Mouse (Mus musculus) Patski (cell line): ENCODE measurements around the gene Gm20388. TPM values are rescaled to one million over a fixed set of nuclear protein-coding genes. Genes with fewer than 3 reads are reported as not detected.

Experiments
- ATAC-seq: fragments of 100-300 bp; one replicate; pipeline ENCODE4 v1.8.0; 2021
- CTCF ChIA-PET: fragments of 350-600 bp; sonication (Branson Sonifier 250); formaldehyde crosslinking; loops from one replicate; lab custom pipeline; 2022; ENCODE audit warnings: inconsistent platforms; lab: Charles Lee
- POLR2A ChIA-PET: fragments of 350-600 bp; sonication (Branson Sonifier 250); formaldehyde crosslinking; loops from one replicate; lab custom pipeline; 2022; ENCODE audit warnings: antibody characterized with exemption, inconsistent platforms; lab: Charles Lee
- DNase-seq: peaks from one replicate; pipeline ENCODE4 v3.0.0-alpha.2; 2011; ENCODE audit warnings: low read depth, low spot score
- H3K27me3 ChIP-seq: fragments of 371-371 bp; one replicate; pipeline ENCODE4 v1.5.1; 2021
- CTCF ChIP-seq: fragments of 100-300 bp; IDR thresholded peaks from one replicate; pipeline ENCODE4 v1.5.1; 2021
- in situ Hi-C: fragments of 300-500 bp; cut with MboI; formaldehyde crosslinking; loops from 3 replicates; pipeline ENCODE4 v1.11.1; 2018; ENCODE audit warnings: low pct_unique_long_range_greater_than_20kb, mixed read lengths
- polyA plus RNA-seq: library from polyadenylated mRNA; unstranded; gene quantifications from one replicate; pipeline ENCODE4 v1.2.3, GENCODE M21; 2021

Gm20388 gene
- polyA plus RNA-seq, 1 experiment from 2014 or later, result 86.7 TPM

DNA sequence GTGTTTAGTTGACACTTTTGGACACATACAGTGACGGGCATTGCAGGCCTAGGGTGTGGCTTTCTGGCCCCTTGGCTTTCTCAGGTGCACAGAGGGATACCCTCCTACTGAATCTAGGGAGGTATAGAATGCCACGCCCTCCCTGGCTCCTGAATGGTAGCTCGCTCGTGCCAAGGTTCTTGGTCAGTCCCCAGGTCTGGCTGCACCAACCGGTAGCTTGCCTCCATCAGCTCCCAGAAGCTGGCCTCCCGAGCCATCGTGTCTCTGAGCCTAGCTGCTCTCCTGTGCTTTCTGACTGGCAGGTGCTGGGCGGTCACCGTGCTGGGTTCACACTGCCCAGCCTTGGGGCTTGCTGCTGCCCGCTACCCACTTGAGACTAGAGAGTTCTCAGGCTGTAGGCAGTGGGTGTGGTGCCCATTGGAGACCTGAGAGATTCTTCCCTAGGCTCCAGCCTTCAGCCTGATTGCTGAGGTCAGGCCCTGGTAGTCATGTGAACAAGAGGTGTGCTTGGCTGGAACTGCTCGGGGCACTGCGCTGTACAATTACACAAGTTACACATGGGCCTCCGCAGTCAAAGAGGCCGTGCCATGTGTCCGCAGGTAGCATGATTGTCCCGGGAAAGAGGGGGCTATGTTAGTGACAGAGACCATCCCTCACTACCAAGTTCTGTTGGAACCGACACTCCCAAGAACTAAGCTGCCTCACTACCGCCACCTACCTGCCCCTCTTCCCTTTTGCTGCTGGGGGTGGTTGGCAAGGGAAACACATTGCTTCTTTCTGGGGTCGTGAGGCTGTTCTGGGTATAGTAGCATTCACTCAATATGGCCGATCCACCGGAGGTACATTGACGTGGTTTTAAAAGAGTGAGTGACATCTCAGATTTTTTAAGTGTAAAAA, 651.1 kb downstream of the Gm20388 start:
- DNase-seq (no peak), ATAC-seq (no peak)
- in situ Hi-C loops, result no loop called here
- ChIA-PET CTCF (interaction anchor here (0.9 to 2.4 kb wide), 4 partner anchors 8 to 41 kb away, joined by 3 to 9 read pairs (median 4); no protein-coding TSS in a partner anchor), POLR2A (interaction anchor here (0.8 kb wide), 1 partner anchor 49 kb away, joined by 3 read pairs; no protein-coding TSS in a partner anchor)
- no peak for TF ChIP-seq CTCF
- no peaks in the 10 kb centered on the region for H3K27me3 ChIP-seq

DNA sequence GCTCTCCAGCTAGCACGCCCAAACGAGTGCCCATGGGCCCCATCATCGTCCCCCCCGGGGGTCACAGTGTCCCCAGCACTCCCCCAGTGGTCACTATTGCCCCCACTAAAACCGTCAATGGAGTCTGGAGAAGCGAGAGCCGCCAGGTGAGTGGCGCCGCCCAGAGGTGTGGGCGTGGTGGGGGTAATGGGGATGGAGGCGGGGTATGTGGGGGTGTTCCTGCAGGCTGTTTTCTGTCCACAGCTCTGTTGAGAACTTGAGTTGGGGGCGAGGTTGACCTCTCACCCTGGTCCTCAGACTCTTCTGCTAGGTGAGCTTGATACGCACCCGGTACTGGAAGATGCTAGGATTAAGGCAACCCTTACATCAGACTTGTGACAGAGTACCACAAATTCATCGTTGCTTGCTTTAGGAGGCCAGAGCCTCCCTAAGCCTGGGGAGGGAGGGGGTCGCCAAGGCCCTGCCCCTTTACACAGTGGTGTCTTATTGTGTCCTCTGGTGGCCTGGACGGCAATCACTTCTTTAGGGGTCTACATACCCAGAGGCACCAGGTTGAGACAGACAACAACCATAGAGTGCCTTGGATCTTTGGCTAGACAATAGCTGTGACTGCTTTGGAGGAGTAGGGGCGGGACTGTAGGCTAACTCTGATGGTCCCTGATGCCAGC, 652.2 kb downstream of the Gm20388 start:
- no peak for TF ChIP-seq CTCF
- in situ Hi-C loops, result no loop called here
- CTCF ChIA-PET, result interaction anchor here (1.0 to 2.4 kb wide), 7 partner anchors 9 to 262 kb away, joined by 3 to 9 read pairs (median 4); no protein-coding TSS in a partner anchor
- no peaks in the 10 kb centered on the region for H3K27me3 ChIP-seq
- ATAC-seq (no peak), DNase-seq (no peak)
- POLR2A ChIA-PET, result interaction anchor here (0.8 to 1.1 kb wide), 3 partner anchors 23 to 50 kb away, joined by 3 to 8 read pairs (median 3); no protein-coding TSS in a partner anchor

DNA sequence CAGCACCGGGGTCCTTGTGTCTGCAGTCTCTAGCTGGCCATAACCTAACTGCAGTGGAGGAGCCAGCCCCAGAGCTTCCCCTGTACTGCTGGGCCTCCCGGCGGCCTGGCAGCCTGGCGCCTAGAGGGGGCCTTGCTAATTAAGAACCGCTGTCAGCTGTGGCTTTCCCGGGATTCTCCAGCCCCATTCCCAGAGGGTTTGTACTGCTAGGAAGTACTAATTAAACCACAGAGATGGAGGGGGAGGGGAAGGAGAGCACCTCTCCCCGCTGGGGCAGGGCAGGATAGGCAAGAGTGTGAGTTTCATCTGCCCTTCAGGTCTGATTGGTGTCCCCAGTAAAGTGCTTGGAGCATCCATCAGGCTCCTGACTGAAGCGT, 652.7 kb downstream of the Gm20388 start:
- TF ChIP-seq CTCF, result no peak
- in situ Hi-C loops, result no loop called here
- peak; percentile 19 for ATAC-seq

DNA sequence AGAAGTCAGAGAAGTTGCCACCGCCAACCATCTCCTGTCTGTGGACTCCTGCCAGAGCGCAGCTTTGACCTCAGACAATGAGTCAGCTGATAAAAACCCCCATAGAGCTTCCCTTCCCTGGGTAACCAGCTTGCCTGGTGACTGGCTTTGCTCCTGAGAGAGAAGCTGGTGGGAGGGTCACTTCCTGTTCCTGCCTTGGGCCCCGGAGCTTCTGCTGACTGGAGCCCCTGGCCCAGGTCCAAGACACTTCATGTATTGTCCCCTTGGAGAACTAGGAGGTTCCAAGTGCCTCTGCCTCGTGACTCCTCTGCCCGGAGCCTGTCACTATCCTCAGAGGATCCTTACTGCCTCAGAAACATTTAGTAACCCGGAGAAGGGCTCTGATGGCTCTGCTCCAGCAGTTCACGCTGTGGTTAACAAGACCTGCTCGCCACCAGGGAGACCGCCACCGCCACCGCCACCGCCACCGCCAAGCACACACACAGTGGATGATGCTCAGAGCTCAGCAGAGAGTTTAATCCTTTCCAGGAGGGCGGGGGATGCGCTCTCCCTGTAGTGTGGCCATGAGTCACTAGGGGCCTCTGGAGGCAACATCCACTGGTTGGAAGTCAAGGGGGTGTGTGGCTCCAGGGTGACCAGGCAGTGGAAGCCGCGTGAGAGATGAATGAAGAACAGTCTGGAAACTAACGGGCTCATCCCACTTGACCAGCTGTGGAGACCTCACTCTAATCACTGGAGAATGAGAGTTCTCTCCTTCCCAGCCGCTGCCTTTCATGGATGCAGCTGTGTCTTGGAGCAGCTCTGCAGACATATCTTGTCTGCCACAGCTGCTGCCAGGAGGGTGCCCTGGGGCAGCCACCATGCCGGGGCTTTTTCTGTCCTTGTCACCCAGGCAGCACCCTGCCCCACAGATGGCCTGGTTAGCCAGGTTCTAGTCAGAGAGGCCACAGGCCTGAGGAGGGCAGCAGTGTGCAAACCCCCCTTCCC, 653.5 kb downstream of the Gm20388 start:
- ATAC-seq (peak; percentile 81), DNase-seq (peak; percentile 92)
- CTCF ChIA-PET, result interaction anchor here (1.0 to 2.4 kb wide), 7 partner anchors 13 to 263 kb away, joined by 3 to 9 read pairs (median 3); no protein-coding TSS in a partner anchor
- TF ChIP-seq CTCF, result no peak
- in situ Hi-C loops, result no loop called here
- POLR2A ChIA-PET, result interaction anchor here (0.6 to 1.1 kb wide), 3 partner anchors 25 to 154 kb away, joined by 3 to 8 read pairs (median 3); no protein-coding TSS in a partner anchor
- no peaks in the 10 kb centered on the region for H3K27me3 ChIP-seq

More for the DNA sequence above, 652.7 kb downstream of the Gm20388 start:
- no peaks in the 10 kb centered on the region for H3K27me3 ChIP-seq
- peak; percentile 88 for DNase-seq
- ChIA-PET POLR2A (interaction anchor here (1.1 kb wide), 2 partner anchors 24 to 28 kb away, joined by 3 to 8 read pairs; no protein-coding TSS in a partner anchor), CTCF (interaction anchor here (1.0 to 2.4 kb wide), 7 partner anchors 8 to 263 kb away, joined by 3 to 9 read pairs (median 4); no protein-coding TSS in a partner anchor)

DNA sequence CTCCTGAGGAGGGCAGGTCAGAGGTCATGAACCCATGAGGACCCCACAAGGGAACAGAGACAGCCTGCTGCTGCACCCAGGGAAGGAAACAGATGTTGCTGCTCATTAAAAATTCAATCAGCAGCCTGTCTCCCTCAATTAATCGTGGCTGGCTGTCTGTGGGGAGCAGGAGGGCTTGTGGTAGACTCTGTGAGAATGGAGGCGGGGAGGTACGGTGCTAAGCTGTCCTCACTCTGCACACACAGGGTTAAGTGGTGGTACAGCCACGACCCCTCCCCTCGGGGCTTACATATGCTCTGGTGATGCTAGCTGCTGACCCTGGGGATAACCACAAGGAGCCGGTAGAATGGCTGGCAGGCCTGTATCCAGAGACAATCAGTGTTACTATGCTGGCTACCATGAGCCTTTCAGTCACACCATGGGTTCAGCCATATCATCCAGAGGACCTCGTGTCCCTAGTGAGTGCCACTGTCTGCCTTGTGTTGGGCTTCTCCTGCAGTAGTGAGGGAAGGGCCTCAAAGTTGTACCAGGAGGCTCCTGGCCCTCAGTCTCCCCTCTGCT, 654.6 kb downstream of the Gm20388 start:
- POLR2A ChIA-PET, result no interaction called here
- CTCF ChIA-PET, result no interaction called here
- H3K27me3 ChIP-seq, result no peaks in the 10 kb centered on the region
- in situ Hi-C loops, result no loop called here
- no peak for TF ChIP-seq CTCF
- ATAC-seq (no peak), DNase-seq (no peak)

DNA sequence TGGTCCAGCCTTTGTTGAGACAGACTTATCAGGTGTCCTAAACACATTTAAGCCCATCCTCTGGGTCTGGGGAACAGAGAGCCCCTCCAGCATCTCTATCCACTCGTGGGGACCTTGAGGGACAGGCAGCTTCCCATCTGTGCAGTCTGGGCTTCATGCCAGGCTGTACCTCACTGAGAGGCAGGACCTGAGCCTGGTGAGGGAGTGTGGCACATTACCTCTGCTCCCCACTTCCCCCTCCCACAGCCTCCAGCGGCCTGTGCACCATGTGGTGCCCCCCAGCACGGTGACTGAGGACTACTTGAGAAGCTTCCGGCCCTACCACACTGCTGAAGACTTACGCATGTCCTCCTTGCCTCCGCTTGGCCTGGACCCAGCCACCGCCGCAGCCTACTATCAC, 656.0 kb downstream of the Gm20388 start:
- no peak for DNase-seq
- in situ Hi-C loops, result no loop called here
- ATAC-seq, result no peak
- ChIA-PET CTCF (no interaction called here), POLR2A (no interaction called here)
- TF ChIP-seq CTCF, result no peak
- H3K27me3 ChIP-seq, result no peaks in the 10 kb centered on the region

DNA sequence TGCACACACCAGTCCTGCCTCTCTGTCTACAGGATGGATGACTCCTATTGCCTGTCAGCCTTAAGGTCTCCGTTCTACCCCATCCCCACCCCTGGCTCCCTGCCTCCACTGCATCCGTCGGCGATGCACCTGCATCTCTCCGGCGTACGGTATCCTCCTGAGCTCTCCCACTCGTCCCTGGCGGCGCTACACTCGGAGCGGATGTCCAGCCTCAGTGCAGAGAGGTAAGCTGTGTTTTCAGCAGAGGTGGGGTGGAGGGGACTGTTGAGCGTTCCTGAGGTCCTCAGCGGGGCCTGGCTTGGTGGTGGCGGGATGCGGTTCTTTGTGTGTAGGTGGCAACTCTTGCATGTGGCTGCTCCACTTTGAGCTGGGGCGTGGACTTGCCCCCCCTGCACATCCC, 657.1 kb downstream of the Gm20388 start:
- ATAC-seq (no peak), DNase-seq (no peak)
- in situ Hi-C loops, result no loop called here
- no peaks in the 10 kb centered on the region for H3K27me3 ChIP-seq
- POLR2A ChIA-PET, result no interaction called here
- TF ChIP-seq CTCF, result no peak
- CTCF ChIA-PET, result no interaction called here

DNA sequence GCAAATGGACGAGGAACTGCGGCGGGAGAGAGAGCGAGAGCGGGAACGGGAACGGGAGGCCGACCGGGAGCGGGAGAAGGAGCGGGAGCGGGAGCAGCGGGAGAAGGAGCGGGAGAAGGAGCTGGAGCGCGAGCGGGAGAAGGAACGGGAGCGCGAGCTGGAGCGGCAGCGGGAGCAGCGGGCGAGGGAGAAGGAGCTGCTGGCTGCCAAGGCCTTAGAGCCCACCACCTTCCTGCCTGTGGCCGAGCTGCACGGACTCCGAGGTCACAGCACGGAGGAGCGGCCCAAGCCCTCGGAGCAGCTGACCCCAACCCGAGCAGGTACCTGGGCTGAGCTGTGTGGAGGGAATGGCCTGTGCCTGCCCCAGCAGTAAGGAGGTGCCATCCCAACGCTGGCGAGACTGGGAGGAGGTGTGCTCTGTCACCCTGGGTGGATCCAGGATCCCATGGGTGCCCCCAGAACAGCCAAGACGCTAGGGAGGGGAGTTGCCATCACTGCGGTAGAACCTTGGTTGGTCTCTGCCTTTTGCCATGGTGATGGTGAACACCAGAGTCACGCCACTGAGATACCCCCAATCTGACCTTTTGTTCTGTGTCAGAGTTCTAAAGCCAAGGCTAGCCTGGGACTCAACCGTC, 657.6 kb downstream of the Gm20388 start:
- POLR2A ChIA-PET, result no interaction called here
- in situ Hi-C loops, result no loop called here
- CTCF ChIA-PET, result no interaction called here
- DNase-seq (no peak), ATAC-seq (no peak)
- no peaks in the 10 kb centered on the region for H3K27me3 ChIP-seq
- TF ChIP-seq CTCF, result no peak

DNA sequence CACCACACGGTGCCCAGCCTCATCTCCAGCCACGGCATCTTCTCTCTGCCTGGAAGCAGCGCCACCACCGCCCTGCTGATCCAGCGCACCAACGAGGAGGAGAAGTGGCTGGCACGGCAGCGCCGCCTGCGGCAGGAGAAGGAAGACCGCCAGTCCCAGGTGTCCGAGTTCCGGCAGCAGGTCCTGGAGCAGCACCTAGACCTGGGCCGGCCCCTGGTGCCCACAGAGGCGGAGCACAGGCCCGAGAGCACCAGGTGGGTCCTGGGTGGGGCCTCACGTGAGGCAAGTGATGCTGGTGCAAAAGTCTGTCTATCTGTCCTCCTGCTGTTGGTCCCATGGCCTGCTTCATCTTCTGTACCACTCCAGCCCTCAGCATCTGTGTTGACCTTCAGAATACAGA, 658.5 kb downstream of the Gm20388 start:
- ChIA-PET CTCF (interaction anchor here (2.1 kb wide), 1 partner anchor 34 kb away, joined by 7 read pairs; no protein-coding TSS in a partner anchor), POLR2A (no interaction called here)
- TF ChIP-seq CTCF, result no peak
- in situ Hi-C loops, result no loop called here
- no peaks in the 10 kb centered on the region for H3K27me3 ChIP-seq
- DNase-seq (no peak), ATAC-seq (no peak)
